Mouse (Mus musculus) embryonic facial prominence, embryonic 14.5 days (tissue): ENCODE results near the gene Abcf3. TPM values are rescaled to one million over a fixed set of nuclear protein-coding genes. Genes with fewer than 3 reads are reported as not detected.

ENCODE experiments used
- ATAC-seq: fragments of 200-750 bp; cut with Nextera tagmentation; 2 replicates; pipeline ENCODE4 v1.8.0; 2017; ENCODE audit warnings: low read depth, moderate number of reproducible peaks, moderate TSS enrichment
- DNase-seq: peaks from one replicate; pipeline ENCODE4 v3.0.0-alpha.2; 2015; ENCODE audit warnings: low spot score
- H3K27ac ChIP-seq: fragments of 300-500 bp; sonication (generic); replicated peaks from 2 replicates; pipeline ENCODE4 v1.5.1; 2014; ENCODE audit warnings: low read depth, mild to moderate bottlenecking, low read length, moderate library complexity
- H3K27me3 ChIP-seq: fragments of 300-500 bp; sonication (generic); replicated peaks from 2 replicates; pipeline ENCODE4 v1.6.1; 2014; ENCODE audit warnings: low read length; ENCODE audit not compliant: control insufficient read depth, insufficient read depth
- H3K36me3 ChIP-seq: fragments of 300-500 bp; sonication (generic); 2 replicates; pipeline ENCODE4 v1.6.1; 2014; ENCODE audit warnings: low read length, mixed read lengths; ENCODE audit not compliant: control insufficient read depth, insufficient read depth
- H3K4me1 ChIP-seq: fragments of 300-500 bp; sonication (generic); 2 replicates; pipeline ENCODE4 v1.6.1; 2014; ENCODE audit warnings: antibody characterized with exemption, low read length; ENCODE audit not compliant: control insufficient read depth, insufficient read depth
- H3K4me2 ChIP-seq: fragments of 300-500 bp; sonication (generic); 2 replicates; pipeline ENCODE4 v1.6.1; 2014; ENCODE audit warnings: low read depth, mild to moderate bottlenecking, low read length, moderate library complexity, mixed read lengths
- H3K4me3 ChIP-seq: fragments of 300-500 bp; sonication (generic); 2 replicates; pipeline ENCODE4 v1.5.1; 2014; ENCODE audit warnings: low read depth, mild to moderate bottlenecking, low read length
- H3K9ac ChIP-seq: fragments of 300-500 bp; sonication (generic); 2 replicates; pipeline ENCODE4 v1.6.1; 2014; ENCODE audit warnings: low read depth, mild to moderate bottlenecking, low read length, moderate library complexity, mixed read lengths
- H3K9me3 ChIP-seq: fragments of 300-500 bp; sonication (generic); 2 replicates; pipeline ENCODE4 v1.6.1; 2016; ENCODE audit warnings: low read length; ENCODE audit not compliant: control insufficient read depth
- WGBS: fragments of 180-500 bp; shearing (Covaris S2); extraction: QIAGEN DNeasy Blood & Tissue Kit; methylation state at CpG from one replicate; pipeline ENCODE4 v1.1.7; 2014; 5-methylcytosine and 5-hydroxymethylcytosine counted together
- microRNA counts: library from miRNA; unstranded; fragments of <30 nt; microRNA quantifications from one replicate; lab custom pipeline; 2017
- microRNA-seq: library from miRNA; unstranded; fragments of <30 nt; microRNA quantifications from one replicate; pipeline ENCODE4, GENCODE M21; 2016; ENCODE audit warnings: borderline number of aligned reads
- polyA plus RNA-seq: library from polyadenylated mRNA; unstranded; fragments of >200 nt; fragmentation: Nextera tagmentation; extraction: Ambion mirVana; gene quantifications from 2 replicates; pipeline ENCODE4 v1.2.1, GENCODE M21; 2014

The Abcf3 gene
- polyA plus RNA-seq, 1 experiment from 2014 or later, result 54.2 TPM

DNA sequence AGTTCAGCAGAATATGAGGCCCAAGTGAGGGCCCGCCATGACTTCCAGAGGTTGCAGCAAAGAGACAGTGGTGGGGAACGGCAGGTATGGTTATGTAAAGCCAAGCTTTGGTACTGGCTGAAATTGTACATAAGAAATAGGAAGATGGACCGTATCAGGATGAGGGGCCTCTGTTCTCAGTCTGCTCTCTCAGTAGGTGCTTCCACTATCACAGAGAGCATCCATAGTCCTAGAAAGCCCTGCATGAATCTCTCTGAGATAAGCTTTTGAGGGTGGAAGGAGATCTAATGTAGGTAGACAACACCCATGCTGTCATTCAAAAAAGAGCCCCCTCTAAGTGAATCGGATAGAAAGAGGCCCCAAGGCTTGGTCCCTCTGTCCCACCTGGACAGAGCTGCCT, 47.4 kb downstream of the Abcf3 start:
- Histone ChIP-seq H3K9me3 (no peaks in the 10 kb centered on the region), H3K27ac (no peak overlapping the region), H3K4me1 (no peaks in the 10 kb centered on the region), H3K4me3 (no peak overlapping the region), H3K4me2 (no peak overlapping the region), H3K36me3 (no peaks in the 10 kb centered on the region), H3K9ac (no peak overlapping the region), H3K27me3 (peaks cover 34% of the 10 kb centered on the region)
- no peak for ATAC-seq
- no peak for DNase-seq
- WGBS, result 92% methylated on average over 4 of the region's 4 CpGs

DNA sequence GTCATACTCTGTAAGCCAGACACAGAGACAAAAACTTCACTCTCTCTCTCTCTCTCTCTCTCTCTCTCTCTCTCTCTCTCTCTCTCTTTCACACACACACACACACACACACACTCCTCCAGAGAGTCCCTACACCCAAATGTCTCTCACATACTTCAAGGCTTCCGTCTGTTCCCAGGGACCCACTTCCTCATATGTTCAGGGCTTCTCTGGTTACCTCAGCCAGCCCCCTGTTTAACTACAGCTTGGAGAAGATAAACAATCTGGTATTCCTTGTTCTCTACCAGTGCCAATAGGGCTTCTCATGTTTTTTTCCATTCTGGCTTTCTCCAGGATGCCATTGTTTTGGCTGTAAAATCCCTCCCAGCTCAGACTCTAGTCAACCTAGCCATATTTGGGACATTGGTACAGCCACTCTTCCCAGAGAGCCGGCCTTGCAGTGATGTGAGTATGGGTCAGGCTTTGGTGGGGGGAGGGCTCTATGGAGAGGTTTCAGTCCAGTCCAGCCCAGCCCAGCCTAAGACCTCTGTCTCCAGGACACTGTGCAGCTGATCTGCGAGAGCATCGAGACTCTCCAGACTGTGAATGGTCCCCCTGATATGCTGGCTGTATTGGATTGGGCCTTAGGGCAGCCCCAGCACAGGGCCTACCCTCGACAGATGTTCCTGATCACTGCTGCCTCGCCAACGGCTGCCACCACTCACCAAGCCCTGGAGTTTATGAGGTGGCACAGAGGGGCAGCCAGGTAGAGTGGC, 48.5 kb downstream of the Abcf3 start:
- 46% methylated on average over 7 of the region's 7 CpGs for WGBS
- H3K4me3 ChIP-seq, result no peak overlapping the region
- no peaks in the 10 kb centered on the region for H3K36me3 ChIP-seq
- H3K9ac ChIP-seq, result no peak overlapping the region
- H3K27me3 ChIP-seq, result peaks cover 22% of the 10 kb centered on the region
- no peaks in the 10 kb centered on the region for H3K9me3 ChIP-seq
- H3K4me1 ChIP-seq, result no peaks in the 10 kb centered on the region
- no peak overlapping the region for H3K4me2 ChIP-seq
- DNase-seq, result no peak
- H3K27ac ChIP-seq, result no peak overlapping the region
- no peak for ATAC-seq

DNA sequence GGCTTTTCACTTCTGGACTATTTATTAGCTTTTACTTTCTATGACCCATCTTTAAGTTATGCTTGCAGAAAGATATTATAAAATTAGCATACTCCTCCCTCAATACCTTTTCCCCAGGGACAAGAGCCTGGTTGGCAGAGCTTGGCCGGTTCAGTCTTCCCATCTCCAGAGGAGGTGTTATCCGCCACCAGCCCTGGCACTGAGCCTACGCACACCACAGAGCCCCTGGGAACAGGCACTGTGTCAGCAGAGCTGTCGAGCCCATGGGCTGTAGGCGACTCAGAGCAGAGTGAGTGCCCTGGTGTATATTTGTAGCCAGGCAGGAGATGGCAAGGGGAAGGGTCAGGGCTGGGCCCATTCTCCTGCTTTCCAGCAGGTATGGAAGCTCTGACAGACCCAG, 52.1 kb downstream of the Abcf3 start:
- Histone ChIP-seq H3K9me3 (no peaks in the 10 kb centered on the region), H3K4me2 (no peak overlapping the region), H3K27me3 (no peaks in the 10 kb centered on the region), H3K4me3 (no peak overlapping the region), H3K36me3 (peaks cover 13% of the 10 kb centered on the region; the same call in 1 of the 2 replicates), H3K4me1 (no peaks in the 10 kb centered on the region), H3K27ac (no peak overlapping the region), H3K9ac (no peak overlapping the region)
- 67% methylated on average over 5 of the region's 5 CpGs for WGBS
- DNase-seq (peak; percentile 14), ATAC-seq (no peak)

DNA sequence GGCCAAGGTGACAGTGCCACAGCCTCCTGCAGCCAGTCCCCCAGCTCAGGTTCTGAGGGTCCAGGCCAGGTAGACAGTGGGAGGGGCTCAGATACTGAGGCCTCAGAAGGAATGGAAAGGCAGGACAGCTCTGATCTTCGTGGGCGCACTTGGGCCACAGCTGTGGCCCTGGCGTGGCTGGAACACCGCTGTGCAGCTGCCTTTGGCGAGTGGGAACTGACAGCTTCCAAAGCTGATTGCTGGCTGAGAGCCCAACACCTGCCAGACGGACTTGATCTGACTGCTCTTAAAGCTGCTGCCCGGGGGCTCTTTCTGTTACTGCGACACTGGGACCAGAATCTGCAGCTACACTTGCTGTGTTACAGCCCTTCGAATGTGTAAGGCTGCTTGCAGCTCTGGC, 56.3 kb downstream of the Abcf3 start:
- peaks cover 37% of the 10 kb centered on the region for H3K36me3 ChIP-seq
- H3K4me1 ChIP-seq, result no peaks in the 10 kb centered on the region
- WGBS, result 58% methylated on average over 8 of the region's 9 CpGs
- H3K9me3 ChIP-seq, result no peaks in the 10 kb centered on the region
- no peak overlapping the region for H3K4me3 ChIP-seq
- H3K4me2 ChIP-seq, result no peak overlapping the region
- ATAC-seq (peak; percentile 62; the same call in 1 of the 2 replicates), DNase-seq (peak; percentile 88)
- H3K9ac ChIP-seq, result no peak overlapping the region
- no peaks in the 10 kb centered on the region for H3K27me3 ChIP-seq
- no peak overlapping the region for H3K27ac ChIP-seq

DNA sequence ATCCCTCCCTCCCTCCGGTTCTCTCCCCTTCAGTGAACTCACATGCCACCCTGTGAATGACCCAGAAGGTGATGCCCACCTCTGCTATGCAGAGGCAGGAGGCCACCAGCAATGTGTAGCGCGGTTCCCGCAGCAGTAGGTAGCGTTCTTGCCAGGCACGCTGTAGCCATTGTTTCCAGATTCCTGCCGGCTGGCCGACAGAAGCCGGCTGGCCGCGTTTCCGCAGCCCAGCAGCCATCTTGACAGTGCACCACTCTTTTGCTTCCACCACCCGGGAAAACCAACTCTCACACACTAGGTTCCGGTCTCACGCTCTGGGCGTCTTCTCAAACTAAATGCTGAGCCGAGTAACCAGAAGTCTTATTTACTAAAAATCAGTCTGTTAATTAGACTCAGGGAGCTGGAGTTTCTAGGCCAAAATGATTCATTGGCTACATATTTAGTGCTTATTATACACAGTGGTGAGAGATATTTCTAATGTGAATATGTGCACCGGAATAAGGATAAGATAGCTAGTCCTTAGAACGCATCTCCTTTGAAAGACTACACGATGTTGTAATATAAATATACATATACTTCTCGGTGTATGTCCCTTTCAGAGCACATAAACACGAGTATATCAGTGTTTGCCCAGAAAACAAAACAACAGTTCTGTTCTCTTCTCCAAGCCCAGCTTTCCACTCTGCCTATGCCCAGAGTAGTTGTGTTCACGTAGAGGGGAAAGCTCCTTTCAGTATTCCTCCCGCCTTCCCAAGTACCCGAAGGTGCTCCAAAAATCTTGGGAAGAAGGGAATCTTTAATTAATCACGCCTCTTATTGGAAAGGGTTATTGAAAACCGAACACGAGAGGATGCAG, 62.4 kb downstream of the Abcf3 start:
- no peaks in the 10 kb centered on the region for H3K27me3 ChIP-seq
- ATAC-seq (peak; percentile 74), DNase-seq (peak; percentile 89)
- peak overlapping the region; percentile 84 for H3K4me3 ChIP-seq
- no peaks in the 10 kb centered on the region for H3K9me3 ChIP-seq
- H3K36me3 ChIP-seq, result peaks cover 22% of the 10 kb centered on the region
- 1% methylated on average over 28 of the region's 28 CpGs for WGBS
- peak overlapping the region; percentile 84 for H3K4me2 ChIP-seq
- H3K4me1 ChIP-seq, result peaks cover 11% of the 10 kb centered on the region
- H3K27ac ChIP-seq, result peak overlapping the region; percentile 56
- peak overlapping the region; percentile 83 for H3K9ac ChIP-seq

MicroRNAs within 50 kb of the gene (microRNA counts, 519-probe panel; counts per million panel counts)
- microRNA mmu-miR-1224 (lab: Ali Mortazavi, UCI), result 2,620 counts per million, percentile 55 among the panel's probes with 10 or more counts

Small RNAs within 50 kb of the gene (microRNA-seq; reads per million reads assigned to microRNA genes)
- 7.0 reads per million, percentile 25 among the genes with 10 or more reads in this experiment for gene Mir1224

Other genes starting within 250 kb of the Abcf3 start
- gene Parl, start 246.2 kb upstream of the Abcf3 start, polyA plus RNA-seq, result 75.8 and 88.8 TPM in 2 replicates
- 0.07 TPM in 1 of 2 replicates, not detected in the other for gene Cyp2ab1, start 223.2 kb upstream of the Abcf3 start, polyA plus RNA-seq
- 63.5 and 63.8 TPM in 2 replicates for gene Abcc5, start 122.2 kb upstream of the Abcf3 start, polyA plus RNA-seq
- 82.4 and 88.0 TPM in 2 replicates for gene Eif2b5, start 49.8 kb upstream of the Abcf3 start, polyA plus RNA-seq
- 26.5 and 30.8 TPM in 2 replicates for gene Dvl3, start 31.6 kb upstream of the Abcf3 start, polyA plus RNA-seq
- 573 and 628 TPM in 2 replicates for gene Ap2m1, start 13.1 kb upstream of the Abcf3 start, polyA plus RNA-seq
- 2.2 and 3.1 TPM in 2 replicates for gene Vwa5b2, start 40.9 kb downstream of the Abcf3 start, polyA plus RNA-seq
- 33.1 and 36.3 TPM in 2 replicates for gene Eef1akmt4, start 63.0 kb downstream of the Abcf3 start, polyA plus RNA-seq
- gene Gm49333, start 63.0 kb downstream of the Abcf3 start, polyA plus RNA-seq, result 0.70 TPM in 1 of 2 replicates, not detected in the other
- gene Alg3, start 63.2 kb downstream of the Abcf3 start, polyA plus RNA-seq, result 40.2 and 40.6 TPM in 2 replicates
- 2.1 and 3.0 TPM in 2 replicates for gene Camk2n2, start 72.7 kb downstream of the Abcf3 start, polyA plus RNA-seq
- 3.3 and 5.0 TPM in 2 replicates for gene Ece2, start 81.3 kb downstream of the Abcf3 start, polyA plus RNA-seq
- 278 and 312 TPM in 2 replicates for gene Psmd2, start 103.1 kb downstream of the Abcf3 start, polyA plus RNA-seq
- gene Eif4g1, start 119.7 kb downstream of the Abcf3 start, polyA plus RNA-seq, result 153 and 157 TPM in 2 replicates
- 10.9 and 11.2 TPM in 2 replicates for gene Fam131a, start 144.7 kb downstream of the Abcf3 start, polyA plus RNA-seq
- 107 and 115 TPM in 2 replicates for gene Polr2h, start 169.1 kb downstream of the Abcf3 start, polyA plus RNA-seq
- gene Clcn2, start 169.2 kb downstream of the Abcf3 start, polyA plus RNA-seq, result 11.9 and 13.3 TPM in 2 replicates
- 9.1 and 11.7 TPM in 2 replicates for gene Chrd, start 184.6 kb downstream of the Abcf3 start, polyA plus RNA-seq
- 0.54 and 0.89 TPM in 2 replicates for gene Thpo, start 185.9 kb downstream of the Abcf3 start, polyA plus RNA-seq